Mouse (Mus musculus) neutrophil, adult 5-6 weeks (primary cell): ENCODE measurements around the gene Dleu7. TPM values are rescaled to one million over a fixed set of nuclear protein-coding genes. Genes with fewer than 3 reads are reported as not detected.

ENCODE experiments used
- ATAC-seq: fragments of 151-379, 151-347 bp; 2 replicates; pipeline ENCODE4 v1.8.0; 2017; ENCODE audit warnings: mild to moderate bottlenecking, moderate TSS enrichment; ENCODE audit not compliant: insufficient number of reproducible peaks, poor library complexity, low FRiP score, severe bottlenecking; ENCODE audit errors: extremely low read depth
- total RNA-seq: library from RNA; stranded (forward); fragments of 200-1000 nt; gene quantifications from 2 replicates; pipeline ENCODE4 v1.2.3, GENCODE M21; 2017

The Dleu7 gene
- not detected in 2 replicates for total RNA-seq

- no peak for ATAC-seq
Observed at GRCm38 (mm10) chr14:62292488-62293339, at the start of gene Dleu7, which contains the start of gene Rnaseh2b. TSS of gene Dleu7 (minus strand) at chr14:62293047. TSS of gene Rnaseh2b (plus strand) at chr14:62292589.

GRCm38 (mm10) chr14:62341887-62342642 is 49.2 kb upstream of the Dleu7 start:
- ATAC-seq, result no peak

GRCm38 (mm10) chr14:62339196-62339595 is 46.3 kb upstream of the Dleu7 start:
- ATAC-seq, result no peak

GRCm38 (mm10) chr14:62333909-62334687 is 41.3 kb upstream of the Dleu7 start:
- ATAC-seq, result no peak

GRCm38 (mm10) chr14:62331866-62332619 is 39.2 kb upstream of the Dleu7 start:
- ATAC-seq, result peak; percentile 69

GRCm38 (mm10) chr14:62331457-62331856 is 38.6 kb upstream of the Dleu7 start:
- ATAC-seq, result no peak

- ATAC-seq, result no peak
Observed at GRCm38 (mm10) chr14:62329631-62330030, 36.8 kb upstream of the Dleu7 start.

GRCm38 (mm10) chr14:62328606-62329005 is 35.8 kb upstream of the Dleu7 start:
- no peak for ATAC-seq

GRCm38 (mm10) chr14:62327171-62327570 is 34.3 kb upstream of the Dleu7 start:
- no peak for ATAC-seq

GRCm38 (mm10) chr14:62326026-62326425 is 33.2 kb upstream of the Dleu7 start:
- no peak for ATAC-seq

GRCm38 (mm10) chr14:62324943-62325342 is 32.1 kb upstream of the Dleu7 start:
- no peak for ATAC-seq

- no peak for ATAC-seq
Observed at GRCm38 (mm10) chr14:62323457-62323856, 30.6 kb upstream of the Dleu7 start.

- no peak for ATAC-seq
Observed at GRCm38 (mm10) chr14:62322581-62323344, 29.9 kb upstream of the Dleu7 start.

GRCm38 (mm10) chr14:62311672-62312071 is 18.8 kb upstream of the Dleu7 start:
- ATAC-seq, result no peak

- ATAC-seq, result no peak
Observed at GRCm38 (mm10) chr14:62309026-62309425, 16.2 kb upstream of the Dleu7 start.

- ATAC-seq, result no peak
Observed at GRCm38 (mm10) chr14:62307555-62307954, 14.7 kb upstream of the Dleu7 start.

GRCm38 (mm10) chr14:62300031-62300430 is 7.2 kb upstream of the Dleu7 start:
- ATAC-seq, result no peak

- ATAC-seq, result no peak
Observed at GRCm38 (mm10) chr14:62298808-62299207, 6.0 kb upstream of the Dleu7 start.
